Mouse (Mus musculus) thymus, postnatal 36 days (tissue): Measurements from ENCODE around the gene Zfp423.

Experiments
- DNase-seq, 2 experiments: peaks; one replicate each; pipeline ENCODE4 v3.0.0; 2022; ENCODE audit warnings: mixed read lengths in 2 of 2

The Zfp423 gene

GRCm38 (mm10) chr8:87740946-87741530 is 218.4 kb downstream of the Zfp423 start:
- no peak for DNase-seq

- DNase-seq = no peak
These were observed 221.5 kb downstream of the Zfp423 start for GRCm38 (mm10) chr8:87737900-87738299.

- DNase-seq = no peak
These were observed 224.5 kb downstream of the Zfp423 start for GRCm38 (mm10) chr8:87734902-87735301.

GRCm38 (mm10) chr8:87734496-87734895 is 224.9 kb downstream of the Zfp423 start:
- no peak for DNase-seq

- no peak for DNase-seq
These were observed 228.3 kb downstream of the Zfp423 start for GRCm38 (mm10) chr8:87731062-87731461.

- no peak for DNase-seq
These were observed 236.4 kb downstream of the Zfp423 start for GRCm38 (mm10) chr8:87723015-87723414.

GRCm38 (mm10) chr8:87719137-87719815 is 240.1 kb downstream of the Zfp423 start:
- DNase-seq = no peak

GRCm38 (mm10) chr8:87717445-87717844 is 241.9 kb downstream of the Zfp423 start:
- DNase-seq = no peak

GRCm38 (mm10) chr8:87716726-87717248 is 242.6 kb downstream of the Zfp423 start:
- DNase-seq = no peak

GRCm38 (mm10) chr8:87715731-87716682 is 243.4 kb downstream of the Zfp423 start:
- peak; percentile 38 to 52 for DNase-seq

GRCm38 (mm10) chr8:87713946-87714345 is 245.4 kb downstream of the Zfp423 start:
- no peak for DNase-seq

- no peak for DNase-seq
These were observed 247.4 kb downstream of the Zfp423 start for GRCm38 (mm10) chr8:87711955-87712354.

- peak; percentile 37 to 57 for DNase-seq
These were observed 251.2 kb downstream of the Zfp423 start for GRCm38 (mm10) chr8:87708127-87708637.

- no peak for DNase-seq
These were observed 252.2 kb downstream of the Zfp423 start for GRCm38 (mm10) chr8:87707176-87707575.

GRCm38 (mm10) chr8:87704756-87705155 is 254.6 kb downstream of the Zfp423 start:
- no peak for DNase-seq

- no peak for DNase-seq
These were observed 256.5 kb downstream of the Zfp423 start for GRCm38 (mm10) chr8:87702790-87703311.

GRCm38 (mm10) chr8:87702051-87702521 is 257.3 kb downstream of the Zfp423 start:
- no peak for DNase-seq

GRCm38 (mm10) chr8:87701583-87701982 is 257.8 kb downstream of the Zfp423 start:
- DNase-seq = no peak

- peak in 1 of 2 experiments; percentile 15 for DNase-seq
These were observed 259.1 kb downstream of the Zfp423 start for GRCm38 (mm10) chr8:87700321-87700720.

- DNase-seq = no peak
These were observed 262.3 kb downstream of the Zfp423 start for GRCm38 (mm10) chr8:87697127-87697526.

GRCm38 (mm10) chr8:87693741-87694140 is 265.7 kb downstream of the Zfp423 start:
- no peak for DNase-seq
